Mouse (Mus musculus): ENCODE measurements around the gene Grid2. TPM values are rescaled to one million over a fixed set of nuclear protein-coding genes. Genes with fewer than 3 reads are reported as not detected.
A peak's percentile ranks its signal among the peaks of the same experiment; 100 is the strongest.
"Not testable (repeated sequence)": the region's sequence is repeated elsewhere in the genome, so short reads cannot be mapped to it uniquely, and the experiment has no call there.

The Grid2 gene
- polyA plus RNA-seq, 1 experiment from 2014 or later, result 3.9 TPM

DNA sequence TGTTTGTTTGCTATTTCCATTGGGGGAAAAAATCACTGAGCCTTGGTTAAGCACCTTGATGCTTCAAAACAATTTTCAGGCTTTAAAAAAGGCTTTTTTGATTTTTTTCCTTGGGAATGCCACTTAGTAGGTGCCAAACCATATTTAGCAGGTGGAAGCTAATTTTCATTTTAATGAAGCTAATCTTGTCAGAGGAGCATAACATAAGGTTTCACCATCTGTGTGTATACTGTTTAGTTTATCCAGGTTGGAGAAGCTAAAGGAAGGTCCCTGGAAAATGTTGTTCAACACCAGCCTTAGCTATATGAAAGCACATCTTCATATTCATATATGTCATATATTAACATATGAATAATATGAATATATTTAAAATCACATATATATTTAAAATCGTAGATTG, 161.9 kb downstream of the Grid2 start:
- 74% methylated on average over 1 of the region's 1 CpGs for WGBS
- Histone ChIP-seq H3K36me3 (no peaks in the 10 kb centered on the region), H3K27ac (replicated peaks) (no peak overlapping the region), H3K4me1 (no peaks in the 10 kb centered on the region), H3K9me3 (no peaks in the 10 kb centered on the region), H3K4me3 (no peak overlapping the region), H3K9ac (replicated peaks) (no peak overlapping the region), H3K27me3 (no peaks in the 10 kb centered on the region), H3K4me2 (replicated peaks) (no peak overlapping the region)
- peak; percentile 43; the same call in 1 of the 2 replicates for ATAC-seq (replicated peaks)

DNA sequence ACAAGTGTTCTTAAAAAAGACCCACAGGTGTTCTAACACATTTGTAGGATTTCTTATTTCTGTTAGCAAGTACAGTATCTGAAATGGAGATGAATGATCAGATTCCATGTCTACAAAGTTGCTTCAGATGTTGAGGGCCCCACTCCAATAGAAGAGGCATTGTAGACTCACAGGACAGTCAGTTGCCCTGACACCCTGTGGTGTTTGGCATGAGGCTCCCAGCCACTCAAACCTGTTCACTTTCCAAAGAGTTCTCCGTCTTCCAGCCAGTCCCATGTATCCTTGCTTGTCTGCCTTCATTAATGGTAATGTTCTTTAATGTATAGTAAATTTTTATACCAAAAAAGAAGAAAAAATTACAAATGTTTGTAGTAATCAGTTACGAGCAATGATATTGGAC, 177.1 kb downstream of the Grid2 start:
- Histone ChIP-seq H3K27me3 (no peaks in the 10 kb centered on the region), H3K9me3 (no peaks in the 10 kb centered on the region), H3K27ac (replicated peaks) (no peak overlapping the region), H3K9ac (replicated peaks) (no peak overlapping the region), H3K4me3 (no peak overlapping the region), H3K4me2 (replicated peaks) (no peak overlapping the region), H3K4me1 (no peaks in the 10 kb centered on the region), H3K36me3 (no peaks in the 10 kb centered on the region)
- WGBS, result 92% methylated on average over 2 of the region's 2 CpGs
- no peak for ATAC-seq (replicated peaks)

DNA sequence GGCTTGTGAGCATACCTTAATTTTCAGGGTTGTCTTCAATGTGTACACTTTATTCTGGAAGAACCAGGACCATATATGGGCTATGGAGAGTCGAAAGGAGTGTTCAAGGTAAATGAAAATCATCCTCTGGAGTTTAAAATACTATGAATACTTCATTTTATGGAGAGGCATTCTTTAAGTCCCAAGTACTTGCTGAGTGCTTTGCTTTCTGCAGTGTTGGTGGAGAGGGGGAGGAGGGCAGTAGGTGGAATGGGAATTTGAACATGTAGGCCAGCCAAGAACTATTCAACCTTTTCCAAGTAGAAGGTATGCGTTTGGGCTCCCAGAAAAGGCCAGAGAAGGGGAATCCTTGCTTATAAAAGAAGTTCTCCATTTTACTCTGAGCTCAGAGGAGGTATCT, 192.5 kb downstream of the Grid2 start:
- Histone ChIP-seq H3K36me3 (no peaks in the 10 kb centered on the region), H3K4me1 (no peaks in the 10 kb centered on the region), H3K27ac (replicated peaks) (no peak overlapping the region), H3K4me3 (no peak overlapping the region), H3K9me3 (no peaks in the 10 kb centered on the region), H3K27me3 (no peaks in the 10 kb centered on the region), H3K9ac (replicated peaks) (no peak overlapping the region), H3K4me2 (replicated peaks) (no peak overlapping the region)
- 78% methylated on average over 2 of the region's 2 CpGs for WGBS
- ATAC-seq (replicated peaks), result no peak

DNA sequence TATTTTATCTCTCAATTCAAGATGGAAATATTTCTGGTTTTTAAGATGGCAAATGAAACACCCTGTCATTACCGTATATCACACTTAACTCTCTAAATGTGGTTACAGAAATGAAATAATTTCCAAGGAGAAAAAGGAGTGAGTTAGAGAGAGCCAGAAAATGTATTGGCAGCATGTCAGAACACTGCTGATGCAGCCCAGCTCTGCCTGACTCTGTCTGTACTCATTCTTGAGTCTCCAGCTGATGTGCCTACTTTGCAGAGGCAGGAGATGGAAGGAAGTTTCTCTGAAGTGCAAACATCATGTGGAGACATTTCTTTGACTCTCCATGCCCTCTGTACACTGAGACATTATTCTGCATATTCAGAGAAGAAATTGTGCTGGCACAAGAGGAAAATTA, 226.5 kb downstream of the Grid2 start:
- no peaks in the 10 kb centered on the region for H3K36me3 ChIP-seq
- no peak overlapping the region for H3K9ac ChIP-seq (replicated peaks)
- H3K4me2 ChIP-seq (replicated peaks), result no peak overlapping the region
- no peaks in the 10 kb centered on the region for H3K9me3 ChIP-seq
- H3K27ac ChIP-seq (replicated peaks), result no peak overlapping the region
- no peaks in the 10 kb centered on the region for H3K4me1 ChIP-seq
- 68% methylated on average over 1 of the region's 1 CpGs for WGBS
- no peak overlapping the region for H3K4me3 ChIP-seq
- 0 out of 2 replicates have a peak, but pooled peaks have one; percentile 19 for ATAC-seq (replicated peaks)
- H3K27me3 ChIP-seq, result no peaks in the 10 kb centered on the region

DNA sequence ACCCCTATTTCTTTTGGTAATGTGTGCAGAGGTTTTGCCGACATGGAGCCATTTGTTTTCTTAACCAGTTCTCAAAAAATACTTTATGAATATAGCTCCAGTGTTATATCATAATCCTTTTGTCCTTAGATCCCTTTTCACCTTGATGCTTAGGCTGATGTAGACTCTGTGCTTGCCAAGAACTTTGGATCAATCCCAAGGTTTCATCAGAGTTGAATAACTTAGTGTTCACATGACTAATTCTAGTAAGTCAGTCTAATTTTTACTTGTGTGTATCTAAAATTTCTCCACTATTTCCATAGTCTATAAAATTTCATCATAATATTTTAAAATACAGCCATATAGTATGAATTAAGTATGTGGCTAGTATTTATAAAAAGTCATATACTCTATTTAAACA, 259.3 kb downstream of the Grid2 start:
- H3K9ac ChIP-seq (replicated peaks), result no peak overlapping the region
- no peaks in the 10 kb centered on the region for H3K9me3 ChIP-seq
- ATAC-seq (replicated peaks), result no peak
- H3K4me1 ChIP-seq, result no peaks in the 10 kb centered on the region
- H3K4me3 ChIP-seq, result no peak overlapping the region
- H3K36me3 ChIP-seq, result no peaks in the 10 kb centered on the region
- WGBS, result 85% methylated on average over 1 of the region's 1 CpGs
- H3K4me2 ChIP-seq (replicated peaks), result no peak overlapping the region
- no peak overlapping the region for H3K27ac ChIP-seq (replicated peaks)
- H3K27me3 ChIP-seq, result no peaks in the 10 kb centered on the region

DNA sequence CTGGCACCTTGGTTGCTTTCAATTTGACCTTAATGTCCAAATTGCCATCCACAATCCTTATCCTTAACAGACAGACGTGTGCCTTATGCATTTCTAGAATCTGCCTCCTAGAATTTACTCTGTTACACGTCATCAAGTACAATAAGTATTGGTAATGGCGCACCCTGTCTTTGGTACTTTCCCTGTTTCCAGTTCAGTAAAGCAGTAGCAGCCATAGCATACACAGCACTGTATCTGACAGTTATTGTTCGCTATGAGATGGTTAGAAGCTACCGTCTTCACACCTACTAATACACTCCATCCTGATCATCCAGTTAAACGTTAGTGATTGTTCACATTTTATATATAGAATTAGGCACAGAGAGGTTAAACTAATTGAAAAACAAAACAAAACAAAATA, 260.3 kb downstream of the Grid2 start:
- no peak for ATAC-seq (replicated peaks)
- H3K9ac ChIP-seq (replicated peaks), result no peak overlapping the region

DNA sequence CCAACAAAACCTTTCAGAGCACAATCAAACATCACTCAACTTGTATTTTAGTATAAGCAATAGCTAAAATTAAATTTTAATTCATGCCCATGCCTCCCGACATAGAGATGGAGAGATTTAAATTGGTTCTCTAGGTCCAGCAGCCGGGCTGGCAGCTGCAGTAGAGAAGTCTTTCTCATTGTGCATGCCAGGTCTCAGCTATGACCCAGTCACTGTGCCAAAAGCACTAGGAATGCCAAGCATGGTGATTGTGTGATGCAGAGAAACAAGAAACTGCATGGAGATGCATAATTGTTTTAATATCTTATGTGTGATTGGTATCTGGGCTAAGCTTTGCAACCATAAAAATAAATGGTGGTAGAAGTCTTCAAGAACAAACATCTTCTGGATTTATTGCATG, 276.1 kb downstream of the Grid2 start:
- Histone ChIP-seq H3K4me2 (replicated peaks) (no peak overlapping the region), H3K27ac (replicated peaks) (no peak overlapping the region), H3K4me3 (no peak overlapping the region), H3K9ac (replicated peaks) (no peak overlapping the region), H3K4me1 (no peaks in the 10 kb centered on the region), H3K36me3 (no peaks in the 10 kb centered on the region), H3K9me3 (no peaks in the 10 kb centered on the region), H3K27me3 (no peaks in the 10 kb centered on the region)
- WGBS, result 71% methylated on average over 2 of the region's 2 CpGs
- no peak for ATAC-seq (replicated peaks)

More for the DNA sequence above, 260.3 kb downstream of the Grid2 start:
- H3K4me2 ChIP-seq (replicated peaks), result no peak overlapping the region
- H3K36me3 ChIP-seq, result no peaks in the 10 kb centered on the region
- no peak overlapping the region for H3K27ac ChIP-seq (replicated peaks)
- H3K4me1 ChIP-seq, result no peaks in the 10 kb centered on the region
- H3K27me3 ChIP-seq, result no peaks in the 10 kb centered on the region
- H3K9me3 ChIP-seq, result no peaks in the 10 kb centered on the region
- H3K4me3 ChIP-seq, result no peak overlapping the region
- 81% methylated on average over 6 of the region's 6 CpGs for WGBS

DNA sequence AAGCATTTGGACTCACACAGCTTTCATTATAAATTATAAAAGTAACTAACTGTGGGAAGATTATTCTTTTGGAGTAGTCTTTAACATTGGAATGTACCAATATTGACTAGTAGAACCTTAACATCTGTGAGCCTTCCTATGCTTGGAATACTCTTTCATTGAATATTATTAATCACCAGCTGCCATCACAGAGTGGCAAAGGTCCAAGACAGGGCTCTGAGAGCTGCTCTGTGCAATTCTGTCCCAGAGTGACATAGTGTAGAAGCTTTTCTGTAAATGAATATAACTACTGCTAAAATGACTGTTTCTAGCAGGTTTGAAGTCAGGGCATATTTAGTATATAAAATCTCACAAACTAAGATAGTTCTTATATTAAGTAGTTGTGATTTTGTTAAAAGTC, 277.2 kb downstream of the Grid2 start:
- Histone ChIP-seq H3K4me3 (no peak overlapping the region), H3K9ac (replicated peaks) (no peak overlapping the region), H3K27me3 (no peaks in the 10 kb centered on the region), H3K9me3 (no peaks in the 10 kb centered on the region), H3K4me1 (no peaks in the 10 kb centered on the region), H3K36me3 (no peaks in the 10 kb centered on the region), H3K4me2 (replicated peaks) (no peak overlapping the region), H3K27ac (replicated peaks) (no peak overlapping the region)
- ATAC-seq (replicated peaks), result no peak

DNA sequence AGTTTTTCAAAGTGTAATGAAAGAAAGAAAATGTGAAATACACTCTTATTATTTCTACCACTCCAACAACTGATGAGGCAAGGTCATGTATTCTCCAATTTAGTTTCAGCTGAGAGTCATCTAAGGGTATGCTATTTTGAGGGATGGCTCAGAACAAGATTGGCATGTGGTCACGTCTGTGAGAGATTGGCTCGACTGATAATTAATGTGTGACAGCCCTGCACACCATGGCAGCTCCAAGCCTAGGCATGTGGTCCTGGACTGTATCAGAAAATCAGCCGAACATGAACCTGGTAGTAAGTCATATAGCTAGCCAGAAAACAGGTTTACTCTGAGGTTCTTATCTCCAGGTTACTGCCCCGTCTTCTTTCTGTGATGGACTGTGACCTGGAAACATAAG, 292.1 kb downstream of the Grid2 start:
- Histone ChIP-seq H3K9ac (replicated peaks) (no peak overlapping the region), H3K4me2 (replicated peaks) (no peak overlapping the region), H3K4me3 (no peak overlapping the region), H3K27ac (replicated peaks) (no peak overlapping the region), H3K9me3 (no peaks in the 10 kb centered on the region), H3K36me3 (no peaks in the 10 kb centered on the region), H3K4me1 (no peaks in the 10 kb centered on the region), H3K27me3 (no peaks in the 10 kb centered on the region)
- no peak for ATAC-seq (replicated peaks)
- 68% methylated on average over 4 of the region's 4 CpGs for WGBS

DNA sequence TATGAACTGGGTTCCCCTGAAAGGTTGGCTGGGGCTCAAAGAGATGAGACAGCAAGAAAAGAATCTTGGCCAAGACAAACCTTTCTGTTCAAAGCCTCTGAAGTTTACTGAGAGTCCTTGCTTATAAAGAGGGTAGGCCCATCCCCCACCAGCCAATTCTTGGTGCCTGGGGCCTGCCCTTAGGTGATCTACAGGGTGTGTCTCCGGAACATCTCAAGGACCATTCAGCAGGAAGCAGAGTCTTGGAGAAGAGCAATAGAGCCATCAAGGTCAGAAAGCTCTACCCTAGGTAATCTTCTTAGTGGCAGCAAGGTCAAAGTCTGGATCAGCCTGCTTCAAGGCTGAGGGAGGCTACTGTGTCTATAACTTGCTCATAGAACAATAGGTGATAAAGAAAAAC, 313.1 kb downstream of the Grid2 start:
- H3K4me3 ChIP-seq; H3K27ac ChIP-seq (replicated peaks); H3K9me3 ChIP-seq; ATAC-seq (replicated peaks); H3K9ac ChIP-seq (replicated peaks); H3K36me3 ChIP-seq; H3K4me1 ChIP-seq; H3K4me2 ChIP-seq (replicated peaks); H3K27me3 ChIP-seq: not testable (repeated sequence)
- 93% methylated on average over 1 of the region's 1 CpGs for WGBS

DNA sequence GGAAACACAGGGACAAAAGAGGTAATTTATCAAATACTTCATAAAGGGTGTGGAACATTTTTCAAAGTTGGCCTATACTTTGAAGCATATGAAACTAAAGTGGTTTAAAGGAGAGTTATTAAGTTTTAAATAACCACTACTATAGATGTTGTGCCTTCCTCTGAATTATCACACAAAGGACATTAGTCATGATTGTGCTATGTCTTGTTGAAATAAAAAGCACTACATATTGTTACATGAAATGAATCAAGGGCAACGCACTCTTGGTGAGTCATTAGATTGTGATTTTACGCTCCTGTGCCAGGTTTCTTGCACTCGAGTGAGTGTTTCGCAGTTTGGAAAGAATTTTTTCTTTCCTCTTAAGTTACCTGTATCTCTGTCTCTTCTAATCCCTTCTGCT, 335.0 kb downstream of the Grid2 start:
- Histone ChIP-seq H3K27me3 (no peaks in the 10 kb centered on the region), H3K9ac (replicated peaks) (no peak overlapping the region), H3K9me3 (no peaks in the 10 kb centered on the region), H3K4me1 (no peaks in the 10 kb centered on the region), H3K36me3 (no peaks in the 10 kb centered on the region), H3K4me3 (no peak overlapping the region), H3K4me2 (replicated peaks) (no peak overlapping the region), H3K27ac (replicated peaks) (no peak overlapping the region)
- WGBS, result 89% methylated on average over 4 of the region's 4 CpGs
- ATAC-seq (replicated peaks), result no peak

DNA sequence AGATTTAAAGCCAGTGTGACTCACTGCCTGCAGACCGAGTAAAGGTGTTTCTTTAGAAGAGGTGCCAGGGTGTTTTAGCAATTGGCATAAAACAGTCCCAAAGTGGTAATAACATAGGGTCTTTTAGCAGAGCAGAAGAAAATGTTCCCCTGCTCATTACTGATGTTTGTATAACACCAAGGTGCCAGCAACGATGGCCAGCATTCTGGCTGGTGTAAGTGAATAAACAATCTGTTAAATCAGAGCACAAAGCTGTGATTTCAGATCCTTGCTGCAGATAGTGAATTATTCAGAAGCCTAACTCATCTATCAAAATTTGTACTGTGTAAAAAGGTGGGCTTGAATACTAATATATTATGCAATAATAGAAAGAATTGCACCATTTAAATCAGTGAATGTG, 353.9 kb downstream of the Grid2 start:
- no peak overlapping the region for H3K4me2 ChIP-seq (replicated peaks)
- H3K4me3 ChIP-seq, result no peak overlapping the region
- 34% methylated on average over 2 of the region's 2 CpGs for WGBS
- no peaks in the 10 kb centered on the region for H3K27me3 ChIP-seq
- ATAC-seq (replicated peaks), result peak; percentile 48; the same call in 1 of the 2 replicates
- no peaks in the 10 kb centered on the region for H3K4me1 ChIP-seq
- no peaks in the 10 kb centered on the region for H3K9me3 ChIP-seq
- H3K36me3 ChIP-seq, result no peaks in the 10 kb centered on the region
- no peak overlapping the region for H3K27ac ChIP-seq (replicated peaks)
- H3K9ac ChIP-seq (replicated peaks), result no peak overlapping the region

DNA sequence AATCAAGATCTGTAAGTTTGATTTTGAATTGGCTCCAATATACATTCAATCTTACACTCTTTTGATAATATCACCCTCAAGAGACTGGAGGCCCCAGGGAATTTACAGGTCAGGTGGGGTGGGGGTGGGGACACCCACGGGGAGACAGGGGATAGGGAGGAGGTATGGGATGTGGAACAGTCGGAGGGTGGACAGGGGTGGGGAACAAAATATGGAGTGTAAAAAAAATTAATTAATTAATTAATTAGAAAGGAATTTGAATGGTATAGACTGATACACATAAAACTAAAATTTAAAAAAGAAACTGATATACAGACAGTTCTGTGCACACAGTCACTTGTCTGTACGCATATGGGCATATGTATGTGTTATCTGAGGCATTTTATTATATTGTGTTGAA, 380.3 kb downstream of the Grid2 start:
- Histone ChIP-seq H3K27me3 (no peaks in the 10 kb centered on the region), H3K9me3 (no peaks in the 10 kb centered on the region), H3K27ac (replicated peaks) (no peak overlapping the region), H3K36me3 (no peaks in the 10 kb centered on the region), H3K9ac (replicated peaks) (no peak overlapping the region), H3K4me3 (no peak overlapping the region), H3K4me1 (no peaks in the 10 kb centered on the region), H3K4me2 (replicated peaks) (no peak overlapping the region)
- ATAC-seq (replicated peaks), result no peak
- WGBS, result 100% methylated on average over 3 of the region's 3 CpGs

All from forebrain, embryonic 15.5 days (tissue).